Mouse (Mus musculus) liver, adult 2 months (tissue): ENCODE measurements at regions not wholly inside any gene's neighbourhood (a gene's known extent, or its start where the extent isn't known, plus 50 kb on each side); places are given as distances from the start of the nearest gene placed in this dataset.

Source experiments
- CTCF ChIP-seq: fragments of 200-500 bp; IDR thresholded peaks from 2 replicates; pipeline ENCODE4 v1.5.1; 2011; ENCODE audit warnings: low read depth, low read length, control low read depth
- POLR2A ChIP-seq: fragments of 200-500 bp; IDR thresholded peaks from 2 replicates; pipeline ENCODE4 v1.6.1; 2011; ENCODE audit warnings: low read length, control low read depth; ENCODE audit not compliant: insufficient read depth; ENCODE audit errors: extremely low read depth

- TF ChIP-seq POLR2A (no peak), CTCF (no peak)
Measured at GRCm38 (mm10) chr13:25722595-25723525, 452.6 kb upstream of the Nrsn1 start.
